Mouse (Mus musculus): ENCODE data around the gene Cldn16.
"Not testable (repeated sequence)": the region's sequence is repeated elsewhere in the genome, so short reads cannot be mapped to it uniquely, and the experiment has no call there.

The Cldn16 gene

DNA sequence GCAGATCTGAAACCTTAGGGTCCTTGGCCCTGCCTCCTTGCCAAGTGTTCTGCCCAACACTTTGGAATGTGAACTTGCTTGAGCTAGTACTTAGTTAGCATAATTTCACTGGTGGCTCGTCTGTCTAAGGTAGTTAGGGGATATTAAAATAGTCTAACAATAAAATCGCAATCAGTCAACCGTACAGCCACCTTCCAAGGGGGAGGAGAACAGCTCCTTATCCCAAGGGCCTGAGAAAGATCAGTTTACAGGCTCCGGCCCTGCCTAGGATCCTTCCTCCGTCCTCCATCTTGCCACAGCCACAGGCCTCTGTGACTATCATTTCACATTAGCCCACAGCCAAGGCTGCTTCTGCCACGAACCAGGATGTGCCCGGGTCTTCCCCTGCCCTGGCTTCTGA, at the start of gene Cldn16:
Cldn16 (plus strand) TSS at position 301 of the 400 bp plus-strand sequence.
- no peak for DNase-seq

DNA sequence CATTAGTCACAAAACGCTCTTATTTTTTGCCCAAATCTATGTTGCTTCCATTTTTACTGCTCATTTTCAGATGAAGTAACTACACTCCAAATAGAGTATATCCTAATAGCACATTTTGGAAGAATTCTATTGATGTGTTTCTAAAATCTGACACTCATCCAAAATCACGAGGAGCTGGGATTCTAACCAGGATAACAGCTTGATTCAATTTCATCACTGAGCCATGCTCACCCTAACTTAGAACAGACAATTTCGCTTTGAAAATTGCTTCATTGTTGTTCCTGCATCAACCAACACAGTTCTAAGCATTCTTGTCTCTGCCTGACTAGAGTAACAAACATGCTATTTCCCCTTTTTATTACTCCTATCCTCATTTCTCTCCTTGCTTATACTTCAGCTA, 44.3 kb upstream of the Cldn16 start:
- DNase-seq, result no peak

DNA sequence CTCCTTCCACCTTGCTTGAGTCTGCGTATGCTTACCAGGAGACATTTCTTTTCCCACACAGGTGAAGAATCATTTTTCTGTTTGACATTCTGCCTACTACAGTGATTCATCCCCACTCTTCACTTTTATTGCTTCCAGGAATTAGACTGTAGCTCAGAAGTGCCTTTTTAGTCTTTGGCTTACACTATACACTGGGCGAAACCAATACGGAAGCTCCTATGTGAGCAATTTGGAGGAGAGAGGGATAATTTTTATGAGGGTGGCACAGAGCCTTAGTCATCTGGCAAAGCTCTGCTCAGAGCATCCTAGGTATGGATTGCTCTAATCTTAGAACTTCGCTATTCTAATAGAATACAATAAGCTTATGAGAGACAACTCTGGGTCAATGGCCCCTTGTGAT, 40.9 kb upstream of the Cldn16 start:
- DNase-seq, result no peak

DNA sequence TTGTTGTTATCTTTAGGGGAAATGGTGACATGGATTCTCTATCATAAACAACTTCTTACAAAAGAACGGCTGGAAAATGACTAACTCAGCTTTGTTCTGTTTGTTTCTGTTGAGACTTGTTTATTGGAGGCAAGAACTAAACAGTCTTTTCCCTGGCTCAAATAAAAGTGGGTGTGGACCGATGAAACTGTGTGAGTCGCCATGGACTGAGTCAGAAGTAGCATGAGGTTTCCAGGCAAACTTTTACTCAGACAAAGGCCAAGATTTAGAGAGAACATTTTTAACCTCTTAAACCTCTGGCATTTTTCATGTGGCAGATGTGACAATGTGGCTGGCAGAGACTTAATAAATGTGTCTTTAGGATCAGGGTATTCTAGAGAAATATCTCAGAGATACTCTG, 32.7 kb upstream of the Cldn16 start:
- no peak for DNase-seq

DNA sequence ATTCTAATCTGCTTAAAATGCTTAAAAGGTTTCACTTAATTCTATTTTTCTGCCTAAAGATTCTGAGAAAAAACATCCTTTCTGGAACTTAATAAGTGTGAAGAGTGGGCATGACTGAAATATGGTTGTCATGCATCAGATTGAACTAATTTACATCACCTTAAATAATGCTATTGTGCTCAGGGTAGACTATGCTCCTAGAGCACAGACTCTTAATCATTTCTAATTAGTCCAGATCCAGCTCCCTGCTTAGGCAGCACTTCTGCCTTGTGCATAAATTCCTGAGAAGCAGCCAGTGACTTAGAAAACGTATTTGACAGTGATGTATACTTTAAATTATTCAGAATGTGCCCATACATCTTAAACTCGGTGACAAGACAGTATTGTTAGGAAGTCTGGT, 29.4 kb upstream of the Cldn16 start:
- no peak for DNase-seq

DNA sequence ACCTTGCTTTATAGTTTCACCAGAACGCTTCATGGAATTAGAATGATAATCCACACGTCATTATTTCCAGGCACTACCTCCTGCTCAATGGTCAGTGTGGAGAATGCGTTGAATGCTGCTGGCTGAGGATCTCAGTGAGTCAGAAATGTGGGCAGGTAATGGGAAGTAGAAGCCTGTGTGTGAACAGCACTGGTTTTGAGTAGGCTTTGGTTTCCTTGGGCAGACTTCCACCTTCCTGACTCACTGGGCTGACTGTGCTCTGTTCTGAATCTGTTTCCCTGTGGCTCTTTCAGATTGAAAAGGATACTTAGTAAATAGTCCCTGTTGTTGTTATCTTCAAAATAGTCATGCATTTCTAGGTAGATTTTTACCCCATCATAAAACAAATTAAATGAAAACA, 22.9 kb upstream of the Cldn16 start:
- no peak for DNase-seq

DNA sequence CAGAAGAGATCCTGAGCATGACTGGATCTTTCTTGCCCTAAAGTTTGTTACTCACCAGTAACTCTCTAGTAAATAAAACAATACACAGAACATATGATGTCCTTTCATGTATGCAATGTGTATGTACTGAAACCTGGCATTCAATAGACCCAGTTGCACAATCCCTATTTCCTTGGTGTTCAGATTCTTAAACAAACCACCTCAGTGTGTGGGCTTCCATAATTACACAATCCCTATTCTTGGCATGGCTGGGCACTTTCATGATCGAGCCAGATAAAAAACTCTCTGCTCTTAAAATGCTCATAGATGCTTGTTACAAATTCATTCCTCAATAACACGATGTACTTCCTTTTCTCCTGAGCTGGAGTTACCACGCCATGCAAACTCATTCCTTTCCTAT, 21.8 kb upstream of the Cldn16 start:
- DNase-seq, result no peak

DNA sequence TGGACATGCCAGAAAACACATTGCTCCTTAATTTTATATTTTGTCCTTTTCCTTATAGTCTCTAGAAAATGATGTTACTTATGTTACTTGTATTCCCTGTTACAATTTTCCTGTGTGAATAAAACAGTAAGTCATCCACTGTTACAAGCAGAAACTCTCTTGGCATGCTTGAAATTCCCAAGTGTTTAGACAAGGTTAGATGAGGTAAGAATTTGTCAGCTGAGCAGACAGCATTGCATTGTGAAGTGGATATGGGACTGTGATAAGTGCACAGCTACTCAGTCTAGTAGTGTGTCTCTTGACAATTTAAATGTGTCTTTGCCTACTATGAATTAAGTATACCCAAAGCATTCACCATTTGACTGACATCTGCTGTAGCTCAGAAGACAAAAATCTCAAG, 18.1 kb upstream of the Cldn16 start:
- no peak for DNase-seq

DNA sequence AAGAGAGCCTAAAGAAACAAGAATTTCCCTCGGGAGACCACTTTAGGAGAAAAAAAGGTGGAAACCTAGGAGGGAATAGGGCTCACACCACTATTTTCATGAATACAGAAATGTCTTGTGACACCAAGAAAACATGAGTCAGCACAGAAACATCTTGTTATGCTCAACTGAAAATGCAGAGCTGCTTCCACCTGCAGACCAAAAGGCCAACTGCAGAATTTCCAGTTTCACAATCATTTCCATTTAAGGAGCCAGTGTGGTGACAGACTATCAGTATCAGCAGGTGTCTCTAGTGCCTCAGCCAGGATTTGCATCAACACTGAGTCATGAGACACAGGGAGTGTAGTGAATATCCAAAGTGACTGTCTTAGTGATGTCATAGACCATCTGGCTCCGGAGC, 15.3 kb upstream of the Cldn16 start:
- no peak for DNase-seq

DNA sequence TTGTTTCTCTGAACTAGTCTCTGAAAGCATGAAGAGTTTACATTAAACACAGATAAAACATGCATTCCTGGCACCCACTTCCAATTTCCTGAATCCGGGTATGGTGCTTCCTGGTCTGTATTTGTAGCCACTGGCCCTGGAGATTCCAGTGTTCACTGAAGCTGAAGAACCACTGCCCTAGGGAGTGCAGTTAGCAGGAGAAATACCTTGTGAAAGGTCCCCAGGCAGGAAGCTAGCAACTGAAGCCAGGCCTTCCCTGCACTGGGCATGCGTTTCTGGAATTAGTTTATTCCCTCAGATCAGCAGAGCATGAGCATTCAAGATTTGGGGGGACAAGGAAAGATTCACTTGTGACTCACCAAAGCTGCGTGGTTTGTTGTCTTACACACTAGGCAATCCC, 8.8 kb upstream of the Cldn16 start:
- no peak for DNase-seq

DNA sequence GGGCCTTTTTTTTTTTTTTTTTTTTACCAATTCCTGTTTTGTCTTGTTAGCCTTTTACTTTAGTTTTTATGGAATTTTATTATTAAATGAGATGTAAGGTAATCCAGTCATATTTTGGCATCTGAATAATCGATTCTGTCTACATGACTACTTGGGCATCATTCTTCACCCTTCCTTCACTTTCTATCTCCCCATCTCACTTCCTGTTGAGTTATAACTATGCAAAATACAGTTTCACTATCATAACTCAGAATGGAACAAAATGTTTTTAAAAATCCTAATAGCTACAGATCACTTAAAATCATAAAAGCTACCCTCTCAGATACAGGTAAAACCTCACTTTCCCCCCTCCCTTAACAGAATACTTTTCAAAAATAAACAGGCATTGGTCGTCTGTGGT, 6.8 kb upstream of the Cldn16 start:
- no peak for DNase-seq

DNA sequence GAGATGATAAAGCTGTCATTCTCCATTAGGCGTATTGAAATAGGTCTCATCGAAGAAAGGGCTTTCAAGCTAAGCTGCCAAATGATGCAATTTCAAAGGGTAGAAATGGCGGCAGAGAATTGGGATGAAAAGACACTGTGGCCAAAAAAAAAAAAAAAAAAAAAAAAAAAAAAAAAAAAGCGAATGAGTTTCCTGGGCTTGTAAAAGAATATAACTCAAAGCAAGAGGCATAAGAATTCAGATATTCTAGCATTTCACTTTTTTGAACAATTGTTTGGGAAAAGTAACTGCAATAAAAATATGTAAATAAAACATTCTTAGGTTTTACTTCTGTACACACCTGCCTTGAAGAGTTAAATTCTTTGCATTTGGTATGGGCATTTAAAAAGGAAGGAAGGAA, 3.6 kb downstream of the Cldn16 start:
- DNase-seq, result no peak

DNA sequence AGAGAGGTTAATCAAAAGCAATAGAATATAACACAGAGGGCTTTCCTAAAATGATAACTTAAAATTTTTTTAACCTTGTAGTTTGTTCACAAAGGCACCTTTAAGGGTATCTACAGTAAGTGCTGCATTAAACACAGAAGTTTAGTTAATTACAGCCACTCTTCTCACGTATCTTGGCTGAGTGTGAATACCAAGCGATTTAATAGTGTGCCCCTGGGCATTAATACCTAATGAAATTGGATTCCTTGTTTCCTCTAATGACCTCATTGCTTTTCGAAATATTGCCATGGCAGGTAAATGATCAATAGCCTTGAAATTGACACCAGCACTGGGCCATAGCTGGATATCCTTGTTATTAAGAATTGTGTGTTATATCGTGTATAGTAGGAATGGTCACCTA, 8.3 kb downstream of the Cldn16 start:
- no peak for DNase-seq

DNA sequence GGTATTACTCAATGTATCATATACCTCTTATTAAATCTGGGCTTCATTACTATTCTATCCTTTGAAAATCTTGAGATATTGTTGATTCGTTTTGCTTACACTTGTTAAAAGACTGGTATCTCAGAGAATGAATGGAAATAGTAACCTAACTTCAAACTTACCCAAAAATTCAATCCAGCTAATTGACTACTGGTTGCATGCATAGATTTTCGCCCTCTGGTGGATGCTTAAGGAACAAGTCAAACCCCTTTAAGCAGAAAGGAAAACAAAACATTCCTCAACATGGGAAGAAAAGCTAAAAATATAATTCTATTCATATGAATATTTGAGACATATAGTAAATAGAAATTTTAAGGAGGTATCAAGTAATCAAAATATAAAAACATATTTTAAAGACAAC, 32.8 kb downstream of the Cldn16 start:
- DNase-seq, result no peak

DNA sequence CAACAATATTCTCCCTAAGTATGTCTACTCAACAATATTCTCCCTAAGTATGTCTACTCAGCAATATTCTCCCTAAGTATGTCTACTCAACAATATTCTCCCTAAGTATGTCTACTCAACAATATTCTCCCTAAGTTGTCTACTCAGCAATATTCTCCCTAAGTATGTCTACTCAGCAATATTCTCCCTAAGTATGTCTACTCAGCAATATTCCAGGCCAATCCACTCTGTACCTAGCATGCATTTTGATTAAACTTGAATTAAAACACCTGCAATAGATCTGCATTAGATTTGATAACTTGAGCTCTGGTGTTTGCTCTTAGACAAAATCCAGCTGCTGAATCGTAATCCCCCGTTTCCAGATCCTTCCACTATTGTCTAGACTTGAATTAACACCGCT, 36.8 kb downstream of the Cldn16 start:
- not testable (repeated sequence) for DNase-seq

DNA sequence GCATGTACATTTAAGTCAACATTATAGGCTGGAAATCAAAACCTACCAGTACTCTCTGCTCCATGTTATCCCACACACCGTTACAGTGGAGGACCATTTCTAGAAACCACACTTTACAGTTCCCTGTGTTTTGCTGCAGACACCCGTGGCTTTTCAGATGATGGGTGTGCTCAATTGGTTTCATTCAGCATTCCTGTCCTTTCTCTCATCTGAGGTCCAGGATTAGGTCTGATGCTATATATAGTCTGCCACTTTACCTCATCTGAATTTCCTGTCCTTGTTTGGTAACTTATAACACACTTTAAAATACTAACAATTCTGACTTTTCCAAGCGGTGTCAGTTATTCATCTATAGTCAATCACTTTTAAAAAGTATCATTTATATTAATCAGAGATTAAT, 37.8 kb downstream of the Cldn16 start:
- no peak for DNase-seq

DNA sequence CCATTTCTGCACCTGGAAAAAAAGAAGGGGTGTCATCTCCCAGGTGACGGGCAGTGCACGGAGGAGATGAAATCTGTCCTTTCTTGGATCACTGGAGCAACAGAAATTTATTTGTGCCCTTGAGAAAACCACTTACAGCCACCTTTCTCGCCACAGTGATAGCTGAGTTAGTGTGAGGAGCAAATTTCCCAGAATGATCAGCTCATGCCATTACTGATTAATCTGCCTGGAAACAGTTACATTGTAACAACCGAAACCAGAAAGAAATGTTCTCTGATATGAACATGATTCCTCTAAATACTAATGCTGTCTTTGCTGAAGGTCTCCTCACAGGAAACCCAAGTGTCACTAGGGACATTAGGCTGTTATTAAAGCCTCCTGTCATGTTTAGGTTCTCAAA, 42.0 kb downstream of the Cldn16 start:
- DNase-seq, result no peak

DNA sequence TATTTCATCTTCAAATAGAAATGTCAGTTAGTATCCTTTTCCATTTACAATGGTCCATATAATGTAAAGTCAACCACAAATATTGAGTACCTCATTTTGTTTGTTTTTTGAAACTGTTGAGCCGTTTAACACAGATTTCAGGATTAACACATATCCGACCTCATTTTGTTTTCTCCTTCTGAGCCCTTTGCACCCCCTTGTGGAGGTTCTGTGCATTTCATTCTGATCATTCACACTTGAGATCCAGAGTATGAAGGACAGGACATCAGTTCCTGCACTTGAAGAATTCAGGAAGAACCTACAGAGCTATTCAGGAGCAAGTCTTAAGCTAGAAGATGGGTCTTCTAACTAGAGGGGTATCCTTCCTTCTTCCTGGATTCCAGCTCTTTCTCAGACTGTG, 56.7 kb downstream of the Cldn16 start:
- no peak for DNase-seq

DNA sequence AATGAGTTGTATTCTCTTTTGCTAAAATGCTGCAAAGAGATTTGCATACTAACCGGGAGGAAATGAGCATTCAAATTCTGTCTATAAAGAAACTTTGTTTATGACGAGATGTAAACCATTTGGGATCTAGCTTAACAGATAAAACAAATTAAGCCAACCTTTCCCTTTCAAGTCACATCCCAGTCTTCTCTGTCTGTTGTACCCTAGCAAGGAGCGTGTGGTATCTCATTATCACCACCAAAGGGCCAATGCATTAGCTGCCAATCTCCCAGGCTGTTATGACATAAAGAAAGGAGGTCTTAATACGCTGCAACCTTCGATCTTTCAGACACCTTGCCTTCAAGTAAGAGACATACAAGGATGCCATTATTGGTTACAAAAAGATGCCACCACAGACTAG, 62.9 kb downstream of the Cldn16 start:
- DNase-seq, result no peak

DNA sequence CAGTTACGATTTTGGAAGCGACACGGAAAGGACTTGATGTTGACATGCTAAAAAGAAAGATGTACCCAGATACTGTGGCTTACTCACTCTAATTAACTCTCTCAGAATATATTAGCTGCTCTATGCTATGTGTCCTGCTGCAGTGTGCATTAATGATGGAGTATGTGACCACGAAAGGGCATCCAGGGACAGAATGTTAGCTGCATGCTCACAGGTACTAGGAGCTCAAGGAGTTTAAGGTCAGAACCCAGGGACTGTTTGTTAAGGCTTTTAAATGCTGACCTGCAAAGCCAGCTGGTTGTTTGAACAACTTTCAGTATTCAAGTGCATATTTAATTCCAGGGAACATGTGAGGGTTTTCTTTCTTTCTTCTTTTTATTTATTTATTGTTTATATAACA, 63.7 kb downstream of the Cldn16 start, which contains the start of gene Tmem207:
Tmem207 (minus strand) TSS at position 101 of the 400 bp plus-strand sequence.
- DNase-seq, result no peak

DNA sequence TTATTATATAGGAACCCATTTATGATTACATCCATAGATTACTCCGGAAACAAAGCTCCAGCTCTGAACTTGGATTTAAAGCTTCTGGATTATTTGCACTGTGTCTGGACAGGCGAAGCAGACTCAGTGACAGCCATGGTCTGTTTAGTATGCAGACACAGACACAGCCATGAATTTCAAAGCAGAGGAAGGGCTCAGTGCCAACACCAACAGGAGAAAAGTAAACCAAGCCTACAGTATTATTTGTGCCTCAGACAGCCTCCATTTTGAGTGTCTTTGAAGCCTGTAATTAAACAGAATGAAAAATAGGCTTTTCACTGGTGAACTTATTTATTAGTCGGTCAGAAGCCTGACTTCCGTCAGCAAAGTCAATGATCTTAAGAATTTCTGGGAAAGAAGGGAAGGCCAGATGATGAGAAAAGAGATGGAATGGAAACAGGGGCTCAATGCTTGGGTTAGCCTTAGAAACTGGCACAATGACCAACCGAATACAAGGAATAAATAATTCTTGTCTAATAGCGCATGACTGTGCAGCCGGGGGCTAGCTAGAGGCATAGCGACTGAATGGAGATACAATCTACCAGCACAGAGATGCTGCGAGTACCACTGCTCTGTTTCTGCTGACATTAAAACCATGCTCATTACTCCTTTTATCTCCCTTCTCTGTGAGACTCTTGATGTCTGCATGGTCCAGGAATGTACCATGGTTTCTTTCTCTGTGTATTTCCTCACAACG, 65.2 kb downstream of the Cldn16 start:
- DNase-seq, result no peak

DNA sequence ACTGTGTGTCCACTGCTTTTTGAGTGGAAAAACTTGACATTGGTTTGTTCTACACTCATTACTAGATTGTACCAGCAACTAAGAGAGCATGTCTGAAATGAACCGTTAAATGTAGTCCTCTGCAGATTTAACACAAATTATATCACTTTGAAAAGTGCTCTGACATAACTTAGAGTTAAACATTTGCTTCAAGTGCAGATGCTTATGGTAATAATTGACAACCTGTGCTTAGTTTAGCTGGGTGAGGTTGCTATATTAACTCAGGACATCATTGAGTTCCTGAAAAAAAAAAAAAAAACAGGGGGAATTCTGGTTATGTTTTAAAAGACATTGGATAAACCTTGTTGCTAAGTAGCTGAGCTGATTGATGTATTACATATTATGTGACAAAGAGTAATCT, 67.5 kb downstream of the Cldn16 start:
- DNase-seq, result no peak

DNA sequence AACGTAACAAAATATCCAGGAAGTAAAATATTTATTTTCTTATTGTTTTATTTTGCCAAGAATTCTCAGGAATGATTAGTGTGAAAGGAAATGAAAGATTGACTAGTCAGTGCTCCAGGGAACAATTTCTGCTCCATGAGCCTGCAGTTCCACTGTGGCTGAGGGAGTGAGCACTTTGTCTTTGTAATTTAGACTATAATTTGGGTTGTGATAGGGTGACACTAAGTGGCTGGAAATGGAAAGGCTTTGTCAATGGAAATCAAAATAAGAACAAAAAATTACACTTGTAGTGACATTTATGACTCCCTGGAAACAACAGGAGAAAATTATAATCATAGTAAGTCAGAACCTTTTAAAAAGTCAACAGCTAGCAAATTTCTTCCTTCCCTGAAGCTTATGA, 69.4 kb downstream of the Cldn16 start:
- DNase-seq, result no peak

Measured in spleen, adult 18-20 months (tissue).